Mouse (Mus musculus) hindbrain, embryonic 12.5 days (tissue): ENCODE results near the gene Olfr1381. TPM values are rescaled to one million over a fixed set of nuclear protein-coding genes. Genes with fewer than 3 reads are reported as not detected.

ENCODE experiments used
- polyA plus RNA-seq: library from polyadenylated mRNA; unstranded; fragments of >200 nt; fragmentation: Nextera tagmentation; extraction: Ambion mirVana; gene quantifications from 2 replicates; pipeline ENCODE4 v1.2.1, GENCODE M21; 2016

Olfr1381 gene
- polyA plus RNA-seq, 1 experiment from 2014 or later: not detected

Other genes starting within 250 kb of the Olfr1381 start
- not detected in 2 replicates for gene Olfr10, start 238.7 kb upstream of the Olfr1381 start, polyA plus RNA-seq
- gene Olfr1391, start 220.7 kb upstream of the Olfr1381 start, polyA plus RNA-seq: not detected in 2 replicates
- gene Olfr1390, start 208.3 kb upstream of the Olfr1381 start, polyA plus RNA-seq: not detected in 2 replicates
- gene Olfr1389, start 120.4 kb upstream of the Olfr1381 start, polyA plus RNA-seq: not detected in 2 replicates
- 0.09 TPM in 2 replicates for gene Olfr1388, start 106.8 kb upstream of the Olfr1381 start, polyA plus RNA-seq
- not detected in 2 replicates for gene Olfr1387, start 88.1 kb upstream of the Olfr1381 start, polyA plus RNA-seq
- not detected in 2 replicates for gene Olfr1386, start 78.4 kb upstream of the Olfr1381 start, polyA plus RNA-seq
- not detected in 2 replicates for gene Olfr1385, start 54.4 kb upstream of the Olfr1381 start, polyA plus RNA-seq
- not detected in 2 replicates for gene Olfr1384, start 36.7 kb upstream of the Olfr1381 start, polyA plus RNA-seq
- not detected in 2 replicates for gene Olfr1383, start 23.8 kb upstream of the Olfr1381 start, polyA plus RNA-seq
- gene Olfr1382, start 15.2 kb upstream of the Olfr1381 start, polyA plus RNA-seq: not detected in 2 replicates
- not detected in 2 replicates for gene Olfr1380, start 13.4 kb downstream of the Olfr1381 start, polyA plus RNA-seq
- 3.3 and 4.0 TPM in 2 replicates for gene Flt4, start 65.8 kb downstream of the Olfr1381 start, polyA plus RNA-seq
- gene Scgb3a1, start 120.2 kb downstream of the Olfr1381 start, polyA plus RNA-seq: not detected in 2 replicates
- gene Cnot6, start 169.3 kb downstream of the Olfr1381 start, polyA plus RNA-seq: 92.2 and 93.1 TPM in 2 replicates